Mouse (Mus musculus): ENCODE measurements around the gene Mrpl17. TPM values are rescaled to one million over a fixed set of nuclear protein-coding genes. Genes with fewer than 3 reads are reported as not detected.

Mrpl17 gene
- total RNA-seq, 1 experiment from 2014 or later: 32.5 TPM

GRCm38 (mm10) chr7:105791147-105791546 lies 19.8 kb downstream of the Mrpl17 start:
- ATAC-seq (ENCODE audit: extremely low read depth, insufficient number of reproducible peaks, low FRiP score, poor library complexity, severe bottlenecking): no peak

GRCm38 (mm10) chr7:105787285-105788140 lies 23.4 kb downstream of the Mrpl17 start, which contains the start of gene Dchs1:
Gene Dchs1 (minus strand): TSS chr7:105787654.
- ATAC-seq (ENCODE audit: extremely low read depth, insufficient number of reproducible peaks, low FRiP score, poor library complexity, severe bottlenecking): no peak

- no peak for ATAC-seq (ENCODE audit: extremely low read depth, insufficient number of reproducible peaks, low FRiP score, poor library complexity, severe bottlenecking)
Measured at GRCm38 (mm10) chr7:105786506-105787284, 24.2 kb downstream of the Mrpl17 start.

GRCm38 (mm10) chr7:105784556-105784955 lies 26.3 kb downstream of the Mrpl17 start:
- ATAC-seq (ENCODE audit: extremely low read depth, insufficient number of reproducible peaks, low FRiP score, poor library complexity, severe bottlenecking): no peak

GRCm38 (mm10) chr7:105783861-105784260 lies 27.0 kb downstream of the Mrpl17 start:
- ATAC-seq (ENCODE audit: extremely low read depth, insufficient number of reproducible peaks, low FRiP score, poor library complexity, severe bottlenecking): no peak

GRCm38 (mm10) chr7:105778553-105779265 lies 32.2 kb downstream of the Mrpl17 start:
- ATAC-seq (ENCODE audit: extremely low read depth, insufficient number of reproducible peaks, low FRiP score, poor library complexity, severe bottlenecking): peak; percentile 63; the same call in 1 of the 2 replicates

GRCm38 (mm10) chr7:105777797-105778552 lies 32.9 kb downstream of the Mrpl17 start:
- ATAC-seq (ENCODE audit: extremely low read depth, insufficient number of reproducible peaks, low FRiP score, poor library complexity, severe bottlenecking): peak; percentile 18; the same call in 1 of the 2 replicates

GRCm38 (mm10) chr7:105777316-105777715 lies 33.6 kb downstream of the Mrpl17 start:
- ATAC-seq (ENCODE audit: extremely low read depth, insufficient number of reproducible peaks, low FRiP score, poor library complexity, severe bottlenecking): no peak

GRCm38 (mm10) chr7:105776026-105776425 lies 34.9 kb downstream of the Mrpl17 start:
- no peak for ATAC-seq (ENCODE audit: extremely low read depth, insufficient number of reproducible peaks, low FRiP score, poor library complexity, severe bottlenecking)

GRCm38 (mm10) chr7:105774661-105775060 lies 36.2 kb downstream of the Mrpl17 start:
- ATAC-seq (ENCODE audit: extremely low read depth, insufficient number of reproducible peaks, low FRiP score, poor library complexity, severe bottlenecking): no peak

- no peak for ATAC-seq (ENCODE audit: extremely low read depth, insufficient number of reproducible peaks, low FRiP score, poor library complexity, severe bottlenecking)
Measured at GRCm38 (mm10) chr7:105773041-105773440, 37.9 kb downstream of the Mrpl17 start.

- no peak for ATAC-seq (ENCODE audit: extremely low read depth, insufficient number of reproducible peaks, low FRiP score, poor library complexity, severe bottlenecking)
Measured at GRCm38 (mm10) chr7:105772331-105772730, 38.6 kb downstream of the Mrpl17 start.

GRCm38 (mm10) chr7:105769959-105770358 lies 40.9 kb downstream of the Mrpl17 start:
- ATAC-seq (ENCODE audit: extremely low read depth, insufficient number of reproducible peaks, low FRiP score, poor library complexity, severe bottlenecking): no peak

- ATAC-seq (ENCODE audit: extremely low read depth, insufficient number of reproducible peaks, low FRiP score, poor library complexity, severe bottlenecking): no peak
Measured at GRCm38 (mm10) chr7:105767729-105768165, 43.2 kb downstream of the Mrpl17 start.

- no peak for ATAC-seq (ENCODE audit: extremely low read depth, insufficient number of reproducible peaks, low FRiP score, poor library complexity, severe bottlenecking)
Measured at GRCm38 (mm10) chr7:105764331-105764730, 46.6 kb downstream of the Mrpl17 start.

- ATAC-seq (ENCODE audit: extremely low read depth, insufficient number of reproducible peaks, low FRiP score, poor library complexity, severe bottlenecking): no peak
Measured at GRCm38 (mm10) chr7:105762517-105763270, 48.2 kb downstream of the Mrpl17 start.

- ATAC-seq (ENCODE audit: extremely low read depth, insufficient number of reproducible peaks, low FRiP score, poor library complexity, severe bottlenecking): no peak
Measured at GRCm38 (mm10) chr7:105761813-105762484, 49.0 kb downstream of the Mrpl17 start.
